Mouse (Mus musculus) lung, postnatal 36 days (tissue): ENCODE measurements around the gene Rbm4b.

ENCODE experiments used
- DNase-seq: peaks from one replicate; pipeline ENCODE4 v3.0.0; 2022; ENCODE audit warnings: mixed read lengths

Gene Rbm4b

DNA sequence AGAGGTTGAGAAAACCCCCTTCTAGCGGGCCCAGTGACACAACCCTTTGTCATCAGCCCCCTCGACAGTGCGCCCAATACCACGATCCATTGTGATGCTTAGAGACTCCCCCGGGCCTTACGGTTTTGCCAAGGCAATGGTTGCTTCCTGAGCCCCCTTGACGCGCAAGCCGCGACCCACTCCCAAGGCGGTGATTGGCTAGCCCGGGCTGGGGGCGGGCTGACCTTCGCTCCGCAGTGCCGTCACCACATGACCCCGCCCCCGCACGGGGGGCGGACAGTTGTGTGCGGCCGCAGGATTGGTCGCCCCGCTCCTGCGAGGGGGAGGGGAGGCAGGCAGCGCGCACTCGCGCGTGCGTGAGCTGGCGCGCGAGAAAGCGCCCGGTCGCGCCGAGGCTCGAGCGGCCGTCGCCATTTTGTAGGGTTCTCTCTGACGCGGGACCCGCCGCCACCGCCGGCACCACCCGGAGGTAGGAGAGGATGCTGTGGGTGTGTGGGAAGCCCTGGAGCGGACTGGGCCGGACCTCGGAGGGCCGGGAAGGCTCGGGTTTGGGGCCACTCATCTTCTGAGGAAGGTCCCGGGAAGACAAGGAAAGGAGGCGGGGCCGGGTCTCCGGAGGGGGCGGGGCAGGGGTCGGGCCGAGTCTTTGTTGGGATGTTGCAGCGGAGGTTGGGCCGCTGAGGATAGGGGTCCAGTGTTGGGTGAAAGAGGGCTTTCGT lies at the start of gene Rbm4b:
TSS of gene Rbm4b (plus strand) at position 305 of the 719 bp plus-strand sequence.
- peak; percentile 97 for DNase-seq

DNA sequence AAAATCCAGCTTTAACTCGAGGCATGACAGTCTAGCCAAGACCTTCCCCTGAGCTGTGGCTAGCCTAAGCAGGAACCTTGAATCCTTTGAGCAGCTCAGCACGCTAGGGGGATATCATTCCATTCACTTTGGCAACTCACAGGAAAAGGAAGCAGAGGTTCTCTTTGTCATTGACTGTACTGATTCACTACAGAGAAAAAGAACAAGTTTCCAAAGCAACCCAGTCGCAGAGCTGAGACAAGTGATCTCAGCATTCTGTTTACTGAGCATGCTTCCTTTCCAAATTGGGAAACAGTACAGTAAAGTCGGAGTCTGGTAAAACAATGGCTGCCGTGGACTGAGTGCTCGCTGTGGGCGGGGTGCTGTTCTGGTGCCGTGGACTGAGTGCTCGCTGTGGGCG lies 47.5 kb upstream of the Rbm4b start:
- no peak for DNase-seq

DNA sequence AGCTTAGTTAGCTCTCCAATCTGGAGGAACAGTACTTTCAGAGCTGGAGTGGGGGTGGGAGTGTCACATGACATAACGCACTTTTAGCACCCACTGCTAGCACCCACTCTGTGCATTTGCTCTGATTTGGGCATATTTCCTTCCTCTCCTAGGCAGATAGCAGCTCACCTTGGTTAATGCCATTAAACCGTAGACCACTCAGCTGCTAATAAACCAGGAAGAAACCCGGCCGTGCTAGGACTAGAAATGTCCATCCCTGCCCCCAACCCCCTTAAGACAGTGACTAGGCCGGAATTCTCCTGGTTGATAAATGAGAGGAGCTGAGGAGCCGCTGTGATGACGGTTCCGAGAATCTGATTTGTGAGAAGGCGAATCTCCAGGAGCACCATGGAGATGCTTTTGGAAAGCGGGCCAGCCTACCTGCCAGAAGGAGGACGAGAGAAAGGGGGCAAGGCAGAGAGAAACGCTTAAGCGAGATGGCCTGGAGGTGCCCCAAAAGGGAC lies 45.1 kb upstream of the Rbm4b start, which contains the start of gene Sptbn2:
TSS of gene Sptbn2 (plus strand) at position 70 of the 503 bp plus-strand sequence.
- no peak for DNase-seq

DNA sequence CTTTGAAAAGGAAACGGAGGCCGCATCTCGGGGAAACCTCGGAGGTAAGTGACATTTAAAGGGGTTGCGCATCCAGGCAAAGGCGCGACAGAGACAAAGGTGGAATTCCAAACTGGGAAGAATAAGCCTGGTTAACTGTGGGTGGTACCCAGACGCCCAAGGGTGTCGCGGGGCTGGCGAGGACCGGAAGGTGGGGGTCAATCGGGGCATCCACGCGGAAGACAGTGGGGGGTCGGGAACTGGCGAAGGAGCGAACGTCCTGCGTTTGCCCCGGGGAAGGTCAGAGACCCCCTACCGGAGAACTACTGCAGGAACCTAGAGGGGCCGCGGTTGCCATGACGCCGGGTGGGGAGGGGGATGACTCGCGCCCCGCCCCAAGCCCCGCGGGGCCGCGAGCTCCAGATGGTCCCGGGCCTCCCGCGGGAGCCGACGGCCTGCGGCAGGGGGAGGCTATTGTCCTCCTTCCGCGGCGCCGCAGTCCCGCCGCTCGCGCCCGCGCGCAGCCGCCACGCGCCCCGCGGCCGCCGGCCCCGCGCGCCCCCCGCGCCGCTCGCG lies 44.6 kb upstream of the Rbm4b start:
- DNase-seq: no peak

DNA sequence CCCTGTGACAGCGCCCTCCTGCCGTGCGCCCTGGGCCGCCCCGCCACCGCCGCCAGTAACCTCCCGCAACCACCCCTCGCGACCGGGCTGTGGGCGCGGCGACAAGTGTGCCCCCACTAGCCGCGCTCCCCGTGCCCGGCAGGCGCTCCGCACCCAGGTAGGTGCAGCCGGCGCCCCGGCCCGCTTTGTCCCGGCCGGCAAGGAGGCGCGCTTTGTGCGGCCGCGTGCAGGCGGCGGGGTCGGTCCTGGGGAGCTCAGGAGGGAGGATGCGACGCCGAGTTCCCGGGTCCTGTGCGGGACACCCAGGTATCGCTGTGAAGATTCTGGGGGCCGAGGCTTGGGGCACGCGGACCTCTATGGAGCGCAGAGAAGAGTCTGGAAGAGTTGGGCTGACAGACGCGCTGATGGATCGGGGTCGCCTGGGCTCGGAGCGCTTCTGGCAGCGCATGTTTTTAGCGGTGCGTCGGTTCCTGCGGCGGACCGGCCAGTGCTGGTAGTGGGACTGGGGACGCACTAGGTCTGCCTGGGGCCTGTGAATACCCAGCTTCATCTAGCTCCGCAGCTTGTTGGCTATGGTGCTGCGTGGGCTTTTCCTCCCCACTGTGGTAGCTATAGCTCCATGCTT lies 44.0 kb upstream of the Rbm4b start:
- DNase-seq: no peak

DNA sequence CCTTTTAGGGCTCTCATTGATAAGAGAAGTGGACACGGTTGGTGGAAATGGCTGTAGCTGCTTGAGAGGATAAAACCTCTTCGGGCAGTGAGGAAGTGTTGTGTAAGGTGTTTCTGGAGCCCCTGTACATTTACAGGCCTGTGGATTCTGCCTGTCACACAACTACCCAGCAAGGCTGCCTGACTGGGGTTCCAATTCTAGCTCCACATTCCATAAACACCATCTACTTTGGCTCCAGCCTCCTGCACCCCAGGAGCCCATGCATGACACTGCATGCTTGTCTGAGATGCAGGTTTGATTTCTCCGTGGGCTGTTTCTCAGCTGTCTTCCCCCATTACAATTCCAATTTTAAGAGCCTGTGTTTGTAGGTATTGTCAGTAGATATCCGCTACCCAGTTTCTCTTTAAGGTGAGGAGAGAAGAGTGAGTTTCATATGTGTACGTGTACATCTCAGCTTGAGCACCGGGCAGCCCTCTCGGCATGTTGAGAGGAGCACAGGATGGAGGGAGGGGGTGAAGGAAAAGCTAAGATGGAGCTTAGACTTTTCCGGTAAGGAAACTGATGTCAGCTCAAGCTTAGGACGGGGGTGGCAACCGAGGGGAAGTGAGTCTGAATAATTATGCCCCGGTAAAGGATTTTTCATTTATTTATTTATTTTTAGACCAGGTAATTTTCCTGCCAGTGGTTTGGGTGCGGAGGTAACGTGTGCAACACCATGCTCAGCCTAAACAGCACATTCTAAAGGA lies 43.3 kb upstream of the Rbm4b start:
- DNase-seq: no peak

DNA sequence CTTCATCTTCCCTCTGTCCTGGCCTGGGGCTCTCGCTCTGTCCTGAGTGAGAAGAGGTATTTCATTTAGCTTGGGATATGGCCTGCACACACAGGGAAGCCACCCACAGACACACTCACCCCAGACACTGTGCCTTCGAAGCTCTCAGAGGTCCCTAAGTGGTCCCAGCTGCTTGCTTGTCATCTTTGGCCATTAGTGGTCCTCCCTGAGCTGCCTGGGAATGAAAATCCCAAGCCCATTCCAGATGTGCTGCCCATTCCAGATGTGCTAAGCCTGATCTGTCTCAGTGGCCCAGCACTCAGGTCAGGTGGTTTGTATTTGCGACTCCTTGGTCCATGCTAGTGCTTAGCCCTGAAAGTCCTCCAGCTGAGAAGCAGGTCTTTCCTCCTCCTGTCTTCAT lies 42.4 kb upstream of the Rbm4b start:
- no peak for DNase-seq

DNA sequence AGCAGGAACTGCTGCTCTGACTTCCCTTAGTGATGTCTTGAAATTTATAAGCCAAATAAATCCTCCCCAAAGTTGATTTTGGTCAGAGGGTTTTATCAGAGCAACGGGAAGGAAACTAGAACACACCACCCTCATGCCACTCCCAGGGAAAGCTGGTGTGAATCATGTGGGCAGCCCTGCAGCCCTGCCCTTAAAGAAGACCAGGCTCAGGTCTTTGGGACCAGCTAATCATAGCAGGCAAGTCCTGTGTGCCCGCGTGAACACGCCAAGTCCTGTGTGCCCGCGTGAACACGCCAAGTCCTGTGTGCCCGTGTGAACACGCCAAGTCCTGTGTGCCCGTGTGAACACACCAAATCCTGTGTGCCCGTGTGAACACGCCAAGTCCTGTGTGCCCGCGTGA lies 39.5 kb upstream of the Rbm4b start:
- DNase-seq: no peak

DNA sequence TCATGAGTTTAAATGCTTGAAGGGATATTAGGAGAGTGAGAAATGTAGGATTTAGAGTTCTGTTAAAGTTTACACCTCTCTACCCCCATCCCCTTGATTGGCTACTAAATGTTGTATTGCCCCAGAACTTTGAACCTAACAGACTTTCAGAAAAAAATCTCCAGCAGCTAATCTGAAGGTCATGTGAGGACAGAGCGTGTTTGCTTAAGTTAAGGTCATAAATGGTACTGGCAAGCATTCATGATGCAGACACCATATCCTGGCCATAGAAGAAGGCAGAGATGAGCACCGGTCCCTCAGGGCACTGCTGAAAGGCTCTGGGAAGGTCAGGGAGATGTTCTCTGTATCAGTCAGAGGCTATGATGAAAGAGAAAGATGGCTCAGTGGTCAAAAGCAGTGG lies 39.0 kb upstream of the Rbm4b start:
- no peak for DNase-seq

DNA sequence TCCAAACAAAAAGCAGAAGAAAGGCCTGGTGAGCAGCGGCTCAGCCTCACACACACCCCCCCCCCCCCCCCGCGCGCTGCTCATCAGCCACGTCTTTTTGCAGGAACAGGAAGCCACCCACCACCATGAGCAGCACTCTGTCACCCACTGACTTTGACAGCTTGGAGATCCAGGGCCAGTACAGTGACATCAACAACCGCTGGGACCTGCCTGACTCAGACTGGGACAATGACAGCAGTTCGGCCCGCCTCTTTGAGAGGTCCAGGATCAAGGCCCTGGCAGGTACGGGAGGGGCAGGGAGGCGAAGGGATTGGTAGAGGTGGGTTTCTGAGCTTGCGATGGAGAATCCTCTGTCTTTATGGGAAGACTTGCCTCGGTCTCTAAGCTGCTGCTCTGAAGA lies 37.6 kb upstream of the Rbm4b start:
- peak; percentile 19 for DNase-seq

DNA sequence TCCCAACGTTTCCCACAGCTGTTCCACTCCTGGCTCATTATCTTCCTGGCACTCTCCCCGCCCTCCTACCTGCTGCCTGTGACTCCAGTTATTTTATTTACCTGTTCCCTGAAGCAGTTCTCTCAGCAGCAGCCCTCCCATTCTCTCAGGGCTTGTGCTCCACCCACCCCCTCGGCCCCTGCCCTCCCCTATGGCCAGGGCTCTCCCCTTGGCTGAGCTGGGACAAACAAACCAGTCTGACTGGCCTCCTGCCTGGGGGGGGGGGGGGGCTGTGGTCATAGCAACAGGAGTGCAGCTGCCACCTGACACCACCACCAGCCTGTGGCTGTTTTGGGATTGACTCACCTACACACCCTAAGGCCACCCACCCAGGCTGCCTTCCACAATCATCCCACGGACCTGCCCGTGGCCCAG lies 36.9 kb upstream of the Rbm4b start:
- DNase-seq: peak; percentile 82

DNA sequence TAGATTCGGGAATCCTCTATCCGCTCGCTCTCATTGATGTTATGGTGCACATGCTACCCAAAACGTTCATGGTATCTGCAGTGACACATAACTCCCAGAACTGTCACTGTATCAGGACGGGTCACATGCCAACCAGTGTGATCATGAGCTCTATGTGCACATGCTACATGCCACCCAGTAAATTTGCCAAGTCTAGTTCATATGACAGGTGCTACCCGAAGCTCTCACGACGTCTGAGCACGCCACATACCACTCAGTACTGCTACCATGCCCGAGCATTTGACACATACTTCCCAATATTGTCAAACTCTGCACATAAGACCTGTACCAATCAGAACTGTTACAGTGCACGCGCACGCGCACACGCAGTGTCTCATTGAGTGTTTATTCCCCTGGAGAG lies 36.2 kb upstream of the Rbm4b start:
- DNase-seq: no peak

DNA sequence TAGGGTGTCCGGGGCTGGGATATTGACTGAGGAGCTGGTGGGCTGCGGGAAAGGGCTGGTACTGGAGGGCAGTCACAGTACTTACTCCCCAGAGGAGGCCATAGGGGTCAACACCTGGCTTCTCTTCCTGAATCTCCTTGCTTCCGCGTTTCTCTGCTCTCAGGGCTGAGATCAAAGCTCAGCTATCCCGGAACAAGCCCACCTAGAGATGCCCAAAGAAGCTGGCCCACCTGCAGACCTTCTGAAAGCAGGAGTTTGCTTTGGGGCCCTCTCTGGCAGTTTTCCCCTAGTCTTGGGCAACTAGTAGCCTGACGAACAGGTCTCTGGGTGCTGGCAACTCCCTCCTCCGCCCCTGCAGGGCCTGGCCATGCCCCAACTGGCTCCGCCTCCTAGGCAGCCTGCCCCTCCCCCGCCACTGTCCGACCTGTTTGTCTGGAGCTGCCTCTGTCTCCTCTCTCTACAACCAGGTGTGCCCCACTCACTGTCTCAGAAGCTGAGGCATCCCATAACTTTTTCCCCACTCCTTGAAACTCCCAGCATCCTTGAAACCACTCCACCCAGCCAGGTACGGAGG lies 35.5 kb upstream of the Rbm4b start:
- DNase-seq: peak; percentile 88

DNA sequence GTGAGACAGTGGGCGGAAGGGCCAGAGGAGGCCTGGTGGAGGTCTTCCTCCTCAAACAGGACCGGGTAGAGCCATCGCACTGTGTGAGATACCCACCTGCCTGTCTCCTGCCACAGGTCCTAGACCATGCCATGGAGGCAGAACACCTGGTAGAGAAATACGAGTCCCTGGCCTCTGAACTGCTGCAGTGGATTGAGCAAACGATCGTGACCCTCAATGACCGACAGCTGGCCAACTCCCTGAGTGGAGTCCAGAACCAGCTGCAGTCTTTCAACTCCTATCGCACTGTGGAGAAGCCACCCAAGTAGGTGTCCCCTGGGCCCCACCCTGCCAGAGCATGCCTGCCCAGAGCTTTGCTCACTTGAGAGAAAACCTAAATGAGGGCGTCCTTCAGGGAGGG lies 27.1 kb upstream of the Rbm4b start:
- DNase-seq: no peak

DNA sequence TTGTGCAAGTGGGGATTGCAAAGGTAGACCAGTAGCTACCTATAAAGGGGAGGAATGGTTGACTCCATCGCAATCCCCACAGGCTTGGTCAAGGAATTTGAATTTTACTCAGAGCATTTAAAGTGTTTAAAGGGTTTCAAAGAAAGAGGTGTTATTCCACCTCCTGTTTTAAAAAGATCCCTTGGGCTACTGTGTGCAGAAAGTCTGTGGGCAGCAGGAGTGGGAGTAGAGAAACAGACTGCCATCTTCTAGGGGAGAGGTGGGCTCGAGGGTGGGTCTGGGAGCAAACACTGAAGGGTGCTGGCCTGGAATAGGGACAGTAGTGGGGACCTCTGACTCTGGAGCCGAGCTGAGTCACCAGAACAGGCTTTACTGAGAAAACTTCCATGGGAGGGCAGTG lies 23.2 kb upstream of the Rbm4b start:
- no peak for DNase-seq

DNA sequence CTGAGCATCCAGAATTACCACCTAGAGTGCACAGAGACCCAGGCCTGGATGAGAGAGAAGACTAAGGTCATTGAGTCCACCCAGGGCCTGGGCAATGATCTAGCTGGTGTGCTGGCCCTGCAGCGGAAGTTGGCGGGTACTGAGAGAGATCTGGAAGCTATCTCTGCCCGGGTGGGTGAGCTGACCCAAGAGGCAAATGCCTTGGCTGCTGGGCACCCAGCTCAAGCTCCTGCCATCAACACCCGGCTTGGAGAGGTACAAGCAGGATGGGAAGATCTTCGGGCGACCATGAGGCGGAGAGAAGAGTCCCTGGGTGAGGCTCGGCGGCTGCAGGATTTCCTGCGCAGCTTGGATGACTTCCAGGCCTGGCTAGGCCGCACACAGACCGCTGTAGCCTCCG lies 18.4 kb upstream of the Rbm4b start:
- DNase-seq: no peak

DNA sequence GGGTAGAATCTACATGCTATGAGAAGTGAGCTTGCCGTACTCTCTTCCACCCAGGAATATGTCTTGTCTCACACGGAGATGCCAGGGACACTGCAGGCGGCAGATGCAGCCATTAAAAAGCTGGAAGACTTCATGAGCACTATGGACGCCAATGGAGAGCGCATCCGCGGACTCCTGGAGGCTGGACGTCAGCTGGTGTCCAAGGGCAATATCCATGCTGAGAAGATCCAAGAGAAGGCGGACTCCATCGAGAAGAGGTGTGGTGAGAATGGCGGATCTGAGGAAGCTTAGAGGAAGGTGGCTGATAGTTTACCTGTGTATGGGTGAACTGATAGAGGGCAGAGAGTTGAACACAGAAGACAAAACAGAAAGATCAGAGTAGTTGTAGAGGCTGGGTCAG lies 17.2 kb upstream of the Rbm4b start:
- no peak for DNase-seq

DNA sequence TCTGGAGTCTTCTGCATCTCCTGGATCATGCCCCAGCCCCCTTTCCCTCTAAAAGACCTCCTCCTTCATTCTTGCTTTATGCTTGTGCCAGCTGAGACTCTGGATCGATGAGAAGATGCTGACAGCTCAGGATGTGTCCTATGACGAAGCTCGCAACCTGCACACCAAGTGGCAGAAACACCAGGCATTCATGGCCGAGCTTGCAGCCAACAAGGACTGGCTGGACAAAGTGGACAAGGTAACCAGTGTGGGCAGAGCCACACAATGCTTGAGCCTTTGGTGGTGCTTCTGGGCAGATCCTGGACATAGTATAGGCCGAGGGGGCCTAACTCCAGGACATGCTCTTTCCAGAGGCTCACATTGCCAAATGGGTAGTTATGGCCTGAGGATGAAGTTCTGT lies 16.5 kb upstream of the Rbm4b start:
- no peak for DNase-seq

DNA sequence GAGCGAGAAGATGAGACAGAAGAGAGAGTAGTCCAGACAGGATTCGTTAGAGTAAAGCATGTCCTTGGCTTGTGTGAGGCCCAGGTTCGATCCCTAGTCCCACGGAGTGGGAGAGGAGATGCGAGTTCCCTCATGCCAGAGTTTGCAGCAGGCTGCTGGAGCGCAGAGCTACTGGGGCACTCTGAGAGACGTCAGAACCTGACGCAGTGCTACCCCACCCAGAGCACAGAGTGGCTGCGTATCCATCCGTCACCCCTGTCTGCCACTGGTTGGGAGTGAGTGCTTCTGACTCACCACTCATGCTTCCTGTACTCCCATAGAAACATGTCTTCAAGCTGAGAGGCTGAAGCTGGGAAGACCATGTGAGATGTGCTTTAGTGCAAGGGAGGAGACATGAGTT lies 14.8 kb upstream of the Rbm4b start:
- no peak for DNase-seq

DNA sequence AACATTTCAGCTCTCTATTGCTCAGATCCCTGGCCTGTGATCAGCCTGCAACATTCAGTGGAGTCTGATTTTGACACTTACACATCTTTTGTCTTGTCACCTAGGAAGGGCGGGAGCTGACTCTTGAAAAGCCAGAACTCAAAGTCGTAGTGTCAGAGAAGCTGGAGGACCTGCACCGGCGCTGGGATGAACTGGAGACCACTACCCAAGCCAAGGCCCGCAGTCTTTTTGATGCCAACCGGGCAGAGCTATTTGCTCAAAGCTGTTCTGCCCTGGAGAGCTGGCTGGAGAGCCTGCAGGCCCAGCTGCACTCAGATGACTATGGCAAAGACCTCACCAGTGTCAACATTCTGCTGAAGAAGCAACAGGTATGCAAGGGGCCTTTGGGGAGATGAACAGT lies 14.1 kb upstream of the Rbm4b start:
- no peak for DNase-seq

DNA sequence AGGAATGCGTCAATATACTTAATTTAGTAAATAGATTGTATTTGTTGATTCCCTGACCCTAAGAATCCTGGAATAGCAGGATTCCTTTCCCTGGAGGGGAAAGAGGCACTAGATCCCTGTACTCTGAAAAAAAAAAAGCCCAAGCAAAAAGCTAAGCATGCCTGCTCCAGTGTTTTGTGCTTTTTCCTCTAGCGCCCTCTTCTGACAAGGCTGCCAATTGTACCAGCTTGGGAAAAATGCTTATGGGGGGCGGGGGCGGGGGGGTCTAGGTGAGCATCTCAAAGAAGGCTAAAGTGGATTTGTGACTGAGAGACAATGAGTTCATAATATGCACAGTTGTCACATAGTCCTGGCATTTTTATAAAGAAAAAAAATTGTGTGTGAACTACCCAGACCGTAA lies 12.8 kb upstream of the Rbm4b start:
- peak; percentile 58 for DNase-seq

DNA sequence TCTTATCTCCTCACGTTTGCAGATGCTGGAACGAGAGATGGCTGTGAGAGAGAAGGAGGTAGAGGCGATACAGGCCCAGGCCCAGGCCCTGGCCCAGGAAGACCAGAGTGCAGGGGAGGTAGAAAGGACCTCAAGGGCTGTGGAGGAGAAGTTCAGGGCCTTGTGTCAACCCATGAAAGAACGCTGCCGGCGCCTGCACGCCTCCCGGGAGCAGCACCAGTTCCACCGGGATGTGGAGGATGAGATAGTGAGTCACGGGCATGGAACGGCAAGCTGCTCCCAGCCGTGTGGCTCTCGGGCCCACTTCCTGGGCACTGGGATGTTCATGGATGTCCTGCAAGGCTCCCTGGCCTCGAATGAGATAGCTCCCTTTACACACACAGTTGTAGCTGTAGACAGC lies 12.3 kb upstream of the Rbm4b start:
- DNase-seq: no peak

DNA sequence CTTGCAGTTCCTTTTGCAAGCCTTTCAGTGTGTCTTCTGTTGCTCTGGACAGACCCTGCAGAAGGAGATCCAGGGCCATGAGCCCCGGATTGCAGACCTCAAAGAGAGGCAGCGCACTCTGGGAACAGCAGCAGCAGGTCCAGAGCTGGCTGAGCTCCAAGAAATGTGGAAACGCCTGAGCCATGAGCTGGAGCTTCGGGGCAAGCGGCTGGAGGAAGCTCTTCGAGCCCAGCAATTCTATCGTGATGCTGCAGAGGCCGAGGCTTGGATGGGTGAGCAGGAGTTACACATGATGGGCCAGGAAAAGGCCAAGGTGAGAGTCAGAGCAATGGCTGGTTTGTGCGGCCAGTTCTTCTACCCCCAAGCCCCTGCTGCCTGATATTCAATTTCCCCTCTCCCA lies 11.2 kb upstream of the Rbm4b start:
- peak; percentile 11 for DNase-seq
